Mouse (Mus musculus) midbrain, embryonic 11.5 days (tissue): ENCODE measurements around the gene Mdm2. TPM values are rescaled to one million over a fixed set of nuclear protein-coding genes. Genes with fewer than 3 reads are reported as not detected.

ENCODE experiments used
- ATAC-seq: fragments of 200-750 bp; cut with Nextera tagmentation; 2 replicates; pipeline ENCODE4 v1.8.0; 2017; ENCODE audit warnings: moderate TSS enrichment, moderate library complexity; ENCODE audit not compliant: low FRiP score
- DNase-seq: peaks from one replicate; pipeline ENCODE4 v3.0.0; 2015; ENCODE audit warnings: low spot score; ENCODE audit errors: missing footprints
- H3K27ac ChIP-seq: fragments of 300-500 bp; sonication (generic); 2 replicates; pipeline ENCODE4 v1.5.1; 2014; ENCODE audit warnings: low read depth, low read length
- H3K27me3 ChIP-seq: fragments of 300-500 bp; sonication (generic); 2 replicates; pipeline ENCODE4 v1.6.1; 2014; ENCODE audit warnings: mild to moderate bottlenecking, low read length, moderate library complexity, mixed read lengths; ENCODE audit not compliant: control insufficient read depth, insufficient read depth
- H3K36me3 ChIP-seq: fragments of 300-500 bp; sonication (generic); 2 replicates; pipeline ENCODE4 v1.6.1; 2014; ENCODE audit warnings: mild to moderate bottlenecking, low read length, moderate library complexity, mixed read lengths; ENCODE audit not compliant: control insufficient read depth, insufficient read depth
- H3K4me1 ChIP-seq: fragments of 300-500 bp; sonication (generic); 2 replicates; pipeline ENCODE4 v1.6.1; 2014; ENCODE audit warnings: low read length; ENCODE audit not compliant: control insufficient read depth, insufficient read depth
- H3K4me2 ChIP-seq: fragments of 300-500 bp; sonication (generic); 2 replicates; pipeline ENCODE4 v1.6.1; 2014; ENCODE audit warnings: mild to moderate bottlenecking, moderate library complexity
- H3K4me3 ChIP-seq: fragments of 300-500 bp; sonication (generic); 2 replicates; pipeline ENCODE4 v1.5.1; 2014; ENCODE audit warnings: low read depth, low read length
- H3K9ac ChIP-seq: fragments of 300-500 bp; sonication (generic); 2 replicates; pipeline ENCODE4 v1.6.1; 2014; ENCODE audit warnings: low read length
- H3K9me3 ChIP-seq: fragments of 300-500 bp; sonication (generic); 2 replicates; pipeline ENCODE4 v1.6.1; 2016; ENCODE audit warnings: low read length; ENCODE audit not compliant: control insufficient read depth
- WGBS: fragments of 180-500 bp; shearing (Covaris S2); extraction: QIAGEN DNeasy Blood & Tissue Kit; methylation state at CpG from one replicate; pipeline ENCODE4 v1.1.7; 2014; 5-methylcytosine and 5-hydroxymethylcytosine counted together
- polyA plus RNA-seq: library from polyadenylated mRNA; unstranded; fragments of >200 nt; fragmentation: Nextera tagmentation; extraction: Ambion mirVana; gene quantifications from 2 replicates; pipeline ENCODE4 v1.2.1, GENCODE M21; 2014

Mdm2 gene
- polyA plus RNA-seq, 1 experiment from 2014 or later: 67.5 TPM

- Histone ChIP-seq H3K36me3 (no peaks in the 10 kb centered on the region), H3K4me2 (no peak overlapping the region), H3K9ac (no peak overlapping the region), H3K4me3 (no peak overlapping the region), H3K9me3 (no peaks in the 10 kb centered on the region), H3K27ac (no peak overlapping the region), H3K27me3 (no peaks in the 10 kb centered on the region), H3K4me1 (no peaks in the 10 kb centered on the region)
- no peak for ATAC-seq
- WGBS: 93% methylated on average over 8 of the region's 8 CpGs
- no peak for DNase-seq
Measured at GRCm38 (mm10) chr10:117639221-117639599, 71.3 kb downstream of the Mdm2 start.

Other genes starting within 250 kb of the Mdm2 start
- 5.5 and 6.2 TPM in 2 replicates for gene Cpm, start 81.3 kb downstream of the Mdm2 start, polyA plus RNA-seq
- 21.4 TPM in 2 replicates for gene Slc35e3, start 35.6 kb upstream of the Mdm2 start, polyA plus RNA-seq
- gene Nup107, start 81.9 kb upstream of the Mdm2 start, polyA plus RNA-seq: 95.1 and 99.0 TPM in 2 replicates
- gene Rap1b, start 135.3 kb upstream of the Mdm2 start, polyA plus RNA-seq: 172 and 178 TPM in 2 replicates